Mouse (Mus musculus) intestine, embryonic 15.5 days (tissue): ENCODE data around the gene Thada. TPM values are rescaled to one million over a fixed set of nuclear protein-coding genes. Genes with fewer than 3 reads are reported as not detected.

Source experiments
- ATAC-seq: fragments of 200-750 bp; cut with Nextera tagmentation; 2 replicates; pipeline ENCODE4 v1.8.0; 2017; ENCODE audit warnings: moderate TSS enrichment, moderate library complexity
- H3K27ac ChIP-seq: fragments of 300-500 bp; sonication (generic); 2 replicates; pipeline ENCODE4 v1.5.1; 2015; ENCODE audit warnings: mild to moderate bottlenecking, inconsistent platforms
- H3K27me3 ChIP-seq: fragments of 300-500 bp; sonication (generic); replicated peaks from 2 replicates; pipeline ENCODE4 v1.6.1; 2015; ENCODE audit warnings: inconsistent platforms
- H3K36me3 ChIP-seq: fragments of 300-500 bp; sonication (generic); 2 replicates; pipeline ENCODE4 v1.6.1; 2015; ENCODE audit warnings: inconsistent platforms
- H3K4me1 ChIP-seq: fragments of 300-500 bp; sonication (generic); replicated peaks from 2 replicates; pipeline ENCODE4 v1.6.1; 2015; ENCODE audit warnings: inconsistent platforms
- H3K4me2 ChIP-seq: fragments of 300-500 bp; sonication (generic); replicated peaks from 2 replicates; pipeline ENCODE4 v1.6.1; 2015; ENCODE audit warnings: mild to moderate bottlenecking, inconsistent platforms
- H3K4me3 ChIP-seq: fragments of 300-500 bp; sonication (generic); replicated peaks from 2 replicates; pipeline ENCODE4 v1.5.1; 2015; ENCODE audit warnings: inconsistent platforms
- H3K9ac ChIP-seq: fragments of 300-500 bp; sonication (generic); 2 replicates; pipeline ENCODE4 v1.6.1; 2015; ENCODE audit warnings: inconsistent platforms
- H3K9me3 ChIP-seq: fragments of 300-500 bp; sonication (generic); 2 replicates; pipeline ENCODE4 v1.6.1; 2016; ENCODE audit warnings: inconsistent platforms
- WGBS: fragments of 180-500 bp; shearing (Covaris S2); methylation state at CpG from one replicate; pipeline ENCODE4 v1.1.7; 2015; 5-methylcytosine and 5-hydroxymethylcytosine counted together
- polyA plus RNA-seq: library from polyadenylated mRNA; unstranded; fragments of >200 nt; fragmentation: Nextera tagmentation; extraction: Ambion mirVana; gene quantifications from 2 replicates; pipeline ENCODE4 v1.2.1, GENCODE M21; 2015

Thada gene
- polyA plus RNA-seq, 1 experiment from 2014 or later: 6.3 TPM

GRCm38 (mm10) chr17:84154302-84155028, 311.5 kb downstream of the Thada start:
- Histone ChIP-seq H3K4me1 (peaks cover 47% of the 10 kb centered on the region), H3K9me3 (no peaks in the 10 kb centered on the region), H3K27ac (peak overlapping the region; percentile 72), H3K27me3 (no peaks in the 10 kb centered on the region), H3K9ac (no peak overlapping the region), H3K4me2 (peak overlapping the region; percentile 34), H3K36me3 (no peaks in the 10 kb centered on the region), H3K4me3 (peak overlapping the region; percentile 6; the same call in 1 of the 2 replicates)
- ATAC-seq: peak; percentile 24; the same call in 1 of the 2 replicates
- WGBS: 60% methylated on average over 11 of the region's 11 CpGs

DNA sequence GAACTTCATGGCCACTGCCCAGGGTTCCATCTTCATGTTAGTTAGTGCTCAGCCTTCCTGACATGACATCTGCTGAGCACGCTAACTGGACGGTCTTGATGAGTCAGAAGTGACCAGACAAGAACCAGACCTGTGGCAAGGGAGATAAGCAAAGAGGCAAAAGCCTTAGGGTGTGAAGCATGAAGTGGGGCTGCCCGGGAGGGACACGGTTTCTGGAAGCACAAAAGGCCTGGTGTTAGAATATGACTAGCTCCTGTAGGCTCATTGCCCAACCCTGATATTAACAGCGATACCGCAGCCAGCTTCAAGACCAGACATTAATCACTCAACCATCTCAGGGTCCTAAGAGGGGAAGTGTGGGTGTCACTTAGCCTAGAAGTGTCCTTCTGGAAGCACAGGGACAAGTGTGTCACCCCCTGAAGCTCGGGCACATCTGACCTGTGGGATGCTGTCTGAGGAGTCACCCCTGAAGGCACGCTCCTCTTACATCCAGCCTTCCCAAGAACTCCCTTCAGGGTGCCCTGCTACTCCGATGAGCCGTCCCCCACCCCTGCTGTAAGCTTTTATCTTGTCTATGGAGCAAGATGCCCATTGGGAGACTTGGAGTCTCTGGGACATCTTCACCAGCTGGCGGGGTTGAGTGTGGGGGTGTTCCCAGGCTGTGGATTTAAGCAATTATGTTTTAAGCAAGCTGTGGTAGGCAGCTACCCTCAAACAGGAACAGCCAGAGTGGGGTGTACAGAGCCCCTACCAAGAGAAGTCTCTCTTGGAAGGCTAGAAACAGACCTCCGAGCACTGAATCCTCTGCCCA, 312.8 kb downstream of the Thada start:
- no peak overlapping the region for H3K4me2 ChIP-seq
- H3K4me1 ChIP-seq: peaks cover 53% of the 10 kb centered on the region
- no peak overlapping the region for H3K9ac ChIP-seq
- 0 out of 2 replicates have a peak overlapping the region, but pooled peaks have one; percentile 37 for H3K27ac ChIP-seq
- no peak for ATAC-seq
- no peaks in the 10 kb centered on the region for H3K9me3 ChIP-seq
- 64% methylated on average over 12 of the region's 12 CpGs for WGBS
- H3K4me3 ChIP-seq: no peak overlapping the region
- H3K36me3 ChIP-seq: no peaks in the 10 kb centered on the region
- no peaks in the 10 kb centered on the region for H3K27me3 ChIP-seq

GRCm38 (mm10) chr17:84152206-84152975, 313.6 kb downstream of the Thada start:
- Histone ChIP-seq H3K4me1 (peaks cover 51% of the 10 kb centered on the region), H3K9me3 (no peaks in the 10 kb centered on the region), H3K27ac (no peak overlapping the region), H3K9ac (no peak overlapping the region), H3K36me3 (no peaks in the 10 kb centered on the region), H3K27me3 (no peaks in the 10 kb centered on the region), H3K4me2 (no peak overlapping the region), H3K4me3 (no peak overlapping the region)
- WGBS: 52% methylated on average over 6 of the region's 6 CpGs
- no peak for ATAC-seq

DNA sequence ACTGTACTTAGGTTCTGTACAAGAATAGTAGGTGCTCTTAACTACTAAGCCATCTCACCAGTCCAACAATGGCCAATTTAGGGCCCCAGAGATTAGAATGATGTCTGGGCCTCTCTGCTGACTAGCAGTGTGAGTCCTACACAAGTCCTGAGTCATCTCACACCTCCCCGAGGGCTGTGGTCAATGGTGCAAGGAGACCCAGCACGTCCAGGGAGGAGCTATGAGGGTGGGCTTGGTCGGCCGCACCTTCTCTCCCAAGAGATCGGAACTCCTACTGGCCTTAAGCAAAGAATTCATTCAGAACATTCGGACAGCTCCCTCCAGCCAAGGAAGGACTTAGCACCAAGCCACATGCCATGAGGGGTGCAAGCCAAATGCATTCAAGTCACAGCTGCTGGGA, 314.7 kb downstream of the Thada start:
- 68% methylated on average over 6 of the region's 6 CpGs for WGBS
- Histone ChIP-seq H3K4me2 (no peak overlapping the region), H3K27ac (no peak overlapping the region), H3K9ac (no peak overlapping the region), H3K36me3 (no peaks in the 10 kb centered on the region), H3K27me3 (no peaks in the 10 kb centered on the region), H3K4me1 (peaks cover 58% of the 10 kb centered on the region), H3K9me3 (no peaks in the 10 kb centered on the region), H3K4me3 (no peak overlapping the region)
- ATAC-seq: no peak

DNA sequence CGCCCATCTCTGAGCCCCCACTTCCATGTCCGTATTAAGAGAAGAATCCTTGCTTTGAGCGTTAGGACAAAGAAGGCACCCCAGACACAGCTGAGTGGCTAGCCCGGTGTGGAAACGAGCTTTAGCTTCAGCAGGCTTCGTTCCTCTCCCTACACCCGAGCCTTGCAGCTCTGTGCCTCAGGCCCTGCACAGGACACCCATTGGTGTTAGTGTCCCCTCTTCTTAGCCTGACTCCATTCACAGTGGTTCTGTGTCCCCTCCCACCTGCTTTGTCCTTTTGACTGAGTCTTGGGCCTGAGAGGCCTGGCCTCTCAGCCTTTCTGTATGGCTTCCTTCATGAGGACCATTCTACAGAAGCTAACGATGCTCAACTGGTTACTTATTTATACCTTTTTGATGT, 315.7 kb downstream of the Thada start:
- WGBS: 88% methylated on average over 8 of the region's 8 CpGs
- Histone ChIP-seq H3K4me1 (peaks cover 59% of the 10 kb centered on the region), H3K27me3 (no peaks in the 10 kb centered on the region), H3K4me2 (no peak overlapping the region), H3K9ac (no peak overlapping the region), H3K27ac (no peak overlapping the region), H3K36me3 (no peaks in the 10 kb centered on the region), H3K4me3 (no peak overlapping the region), H3K9me3 (no peaks in the 10 kb centered on the region)
- ATAC-seq: no peak

DNA sequence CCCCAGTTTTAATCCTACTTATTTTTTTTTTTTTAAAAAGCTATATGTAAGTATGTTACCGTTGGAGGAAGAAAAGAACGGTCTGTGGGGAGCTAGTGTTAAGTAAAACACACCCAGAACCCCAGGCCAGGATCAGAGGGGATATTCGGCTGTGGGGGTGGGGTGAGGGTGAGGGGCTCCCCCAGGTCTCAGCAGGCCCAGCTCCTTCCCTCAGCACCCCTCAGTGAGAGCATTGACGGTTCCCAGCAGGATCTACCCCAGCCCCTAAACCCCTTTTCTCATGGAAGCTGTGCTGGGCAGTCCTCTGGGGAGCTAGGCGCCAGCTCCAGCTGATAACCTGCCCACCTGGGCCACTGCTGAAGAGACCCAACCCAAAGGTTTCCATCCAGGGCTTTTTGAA, 316.4 kb downstream of the Thada start:
- Histone ChIP-seq H3K4me1 (peaks cover 56% of the 10 kb centered on the region), H3K4me2 (no peak overlapping the region), H3K9me3 (no peaks in the 10 kb centered on the region), H3K36me3 (no peaks in the 10 kb centered on the region), H3K4me3 (no peak overlapping the region), H3K27ac (no peak overlapping the region; the same call in 1 of the 2 replicates), H3K9ac (no peak overlapping the region), H3K27me3 (no peaks in the 10 kb centered on the region)
- ATAC-seq: no peak
- 64% methylated on average over 5 of the region's 5 CpGs for WGBS

DNA sequence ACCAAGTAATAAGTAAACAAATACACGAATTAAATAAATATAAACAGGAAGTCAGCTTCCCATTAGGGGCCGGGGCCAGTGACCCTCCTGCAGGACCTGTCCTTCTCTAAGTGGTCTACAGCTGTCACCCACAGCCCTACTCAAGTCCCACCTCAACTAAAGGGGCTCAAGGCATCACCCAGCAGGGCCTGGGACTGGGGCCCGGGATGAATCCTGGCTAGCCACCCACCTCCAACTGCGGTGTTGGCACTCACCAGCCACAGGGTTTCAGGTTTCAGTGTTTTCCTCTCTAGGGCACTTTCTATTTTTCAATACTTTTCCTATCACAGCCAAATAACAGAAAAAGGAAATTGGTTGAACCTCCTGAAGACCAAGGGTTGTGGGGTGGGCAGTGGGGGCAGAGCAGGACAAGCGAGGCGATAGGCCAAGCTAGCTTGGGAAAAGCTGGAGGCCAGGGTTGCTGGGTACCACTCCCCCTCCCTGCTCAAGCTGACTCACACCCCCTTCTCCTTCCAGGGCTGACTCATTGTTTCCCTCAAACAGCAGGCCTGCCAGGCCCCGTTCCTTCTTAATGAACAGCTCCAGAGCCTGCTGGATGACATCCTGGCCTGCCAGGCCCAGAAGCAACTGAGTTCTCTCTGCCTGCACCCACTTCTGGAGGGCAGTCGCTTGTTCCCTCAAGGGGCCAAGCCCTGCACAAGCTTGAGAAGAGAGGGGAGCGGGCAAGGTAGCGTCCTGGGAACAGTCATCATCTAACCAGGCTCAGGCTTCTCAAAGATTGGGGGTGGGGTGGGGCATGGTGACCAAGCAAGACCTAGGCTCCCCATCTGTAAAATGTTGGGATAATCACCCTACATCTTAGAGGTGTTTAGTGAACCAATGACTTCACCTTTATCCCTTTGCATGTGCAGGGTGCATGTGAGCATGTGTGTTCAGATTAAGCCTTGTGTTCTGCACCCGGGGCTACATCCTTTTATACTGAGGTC, 317.2 kb downstream of the Thada start:
- 32% methylated on average over 11 of the region's 11 CpGs for WGBS
- Histone ChIP-seq H3K27ac (peak overlapping the region; percentile 58), H3K4me2 (no peak overlapping the region), H3K4me3 (no peak overlapping the region), H3K9me3 (no peaks in the 10 kb centered on the region), H3K27me3 (no peaks in the 10 kb centered on the region), H3K9ac (no peak overlapping the region), H3K4me1 (peaks cover 54% of the 10 kb centered on the region), H3K36me3 (no peaks in the 10 kb centered on the region)
- ATAC-seq: peak; percentile 63

DNA sequence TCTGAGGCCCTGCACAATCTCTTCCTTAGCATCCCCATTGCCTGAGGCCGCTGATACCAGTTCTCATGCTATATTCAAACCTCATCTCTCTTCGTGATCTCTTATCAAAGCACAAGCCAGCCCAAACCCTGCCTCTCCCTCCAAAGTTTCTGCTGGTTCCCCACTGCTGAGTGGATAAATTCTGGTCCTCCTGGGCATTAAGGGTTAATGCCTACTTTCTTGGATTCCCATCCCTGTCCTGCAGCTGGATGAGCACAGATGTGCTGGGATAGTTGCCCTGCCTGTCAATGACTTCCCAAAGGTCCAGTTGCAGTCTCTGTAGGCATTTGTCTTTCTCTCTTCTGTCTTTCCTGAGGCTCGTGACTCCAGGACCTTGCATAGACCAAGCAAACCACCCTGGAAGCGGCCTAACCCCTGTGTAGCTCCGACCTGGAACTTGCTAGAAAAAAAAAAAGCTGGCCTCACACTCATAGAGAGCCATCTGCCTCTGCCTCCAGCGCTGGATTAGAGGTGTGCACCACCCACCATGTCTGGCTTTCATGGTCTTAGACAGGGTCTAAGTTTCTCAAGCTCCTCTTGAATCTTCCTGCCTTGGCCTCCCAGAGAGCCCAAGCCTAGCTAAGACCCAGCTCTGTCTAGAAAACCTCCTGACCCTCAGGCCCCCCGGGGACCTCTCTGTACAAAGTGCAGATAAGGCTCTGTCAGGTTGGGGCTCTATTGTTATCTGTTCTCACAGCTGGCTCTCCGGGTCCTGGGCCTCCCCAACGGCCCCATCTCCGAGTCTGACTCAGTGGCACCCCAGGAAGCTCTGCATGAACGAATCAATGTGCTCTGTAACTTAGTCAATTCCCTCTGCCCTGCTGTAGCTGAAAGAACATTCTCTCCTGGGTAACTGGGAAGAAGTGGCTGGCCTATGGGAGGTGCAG, 318.6 kb downstream of the Thada start:
- Histone ChIP-seq H3K27ac (peak overlapping the region; percentile 61), H3K9ac (no peak overlapping the region), H3K4me3 (no peak overlapping the region), H3K4me1 (peaks cover 63% of the 10 kb centered on the region), H3K4me2 (no peak overlapping the region), H3K27me3 (no peaks in the 10 kb centered on the region), H3K9me3 (no peaks in the 10 kb centered on the region), H3K36me3 (no peaks in the 10 kb centered on the region)
- no peak for ATAC-seq
- WGBS: 58% methylated on average over 11 of the region's 11 CpGs

GRCm38 (mm10) chr17:84146458-84147182, 319.4 kb downstream of the Thada start:
- no peak for ATAC-seq
- H3K36me3 ChIP-seq: no peaks in the 10 kb centered on the region
- WGBS: 68% methylated on average over 7 of the region's 7 CpGs
- no peak overlapping the region for H3K4me3 ChIP-seq
- H3K9me3 ChIP-seq: no peaks in the 10 kb centered on the region
- 0 out of 2 replicates have a peak overlapping the region, but pooled peaks have one; percentile 12 for H3K4me2 ChIP-seq
- no peaks in the 10 kb centered on the region for H3K27me3 ChIP-seq
- H3K4me1 ChIP-seq: peaks cover 62% of the 10 kb centered on the region
- H3K27ac ChIP-seq: peak overlapping the region; percentile 61
- no peak overlapping the region for H3K9ac ChIP-seq

- Histone ChIP-seq H3K27me3 (no peaks in the 10 kb centered on the region), H3K9me3 (no peaks in the 10 kb centered on the region), H3K4me1 (peaks cover 68% of the 10 kb centered on the region), H3K27ac (peak overlapping the region; percentile 61), H3K4me2 (peak overlapping the region; percentile 12; the same call in 1 of the 2 replicates), H3K4me3 (no peak overlapping the region), H3K9ac (0 out of 2 replicates have a peak overlapping the region, but pooled peaks have one; percentile 27), H3K36me3 (no peaks in the 10 kb centered on the region)
- ATAC-seq: no peak
- 28% methylated on average over 10 of the region's 10 CpGs for WGBS
These were observed 320.1 kb downstream of the Thada start for GRCm38 (mm10) chr17:84145826-84146287.
